Mouse (Mus musculus) thymus, postnatal 4 days (tissue): Measurements from ENCODE around the gene Klf9.

ENCODE experiments used
- DNase-seq: peaks from one replicate; pipeline ENCODE4 v3.0.0; 2021

The Klf9 gene

GRCm38 (mm10) chr19:23164651-23165240 is 23.7 kb downstream of the Klf9 start:
- no peak for DNase-seq

GRCm38 (mm10) chr19:23166550-23167284 is 25.7 kb downstream of the Klf9 start:
- no peak for DNase-seq

GRCm38 (mm10) chr19:23168899-23169658 is 28.1 kb downstream of the Klf9 start:
- no peak for DNase-seq

GRCm38 (mm10) chr19:23169659-23170050 is 28.6 kb downstream of the Klf9 start:
- no peak for DNase-seq

DNA sequence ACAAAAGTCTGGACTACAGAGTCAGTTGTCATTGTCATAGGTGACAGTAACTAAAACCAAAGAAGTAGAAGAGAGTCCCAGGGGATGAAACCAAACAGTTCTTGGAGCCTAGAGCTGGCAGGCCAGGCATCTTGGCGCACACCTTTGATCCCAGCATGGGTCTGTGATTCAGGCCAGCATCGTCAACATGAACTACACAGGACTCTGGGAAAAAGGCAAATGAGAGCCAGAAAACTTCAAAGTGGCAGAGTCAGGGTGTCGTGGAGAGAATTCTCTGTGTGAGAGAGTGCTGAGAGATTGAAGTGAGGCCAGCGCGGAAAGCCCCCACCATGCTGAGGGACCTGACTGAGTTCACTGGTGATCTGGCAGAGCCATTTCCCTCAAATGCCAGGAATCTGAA is 29.4 kb downstream of the Klf9 start:
- DNase-seq: no peak

- no peak for DNase-seq
Observed at GRCm38 (mm10) chr19:23171136-23171535, 30.1 kb downstream of the Klf9 start.

GRCm38 (mm10) chr19:23175090-23175489 is 34.1 kb downstream of the Klf9 start:
- DNase-seq: no peak

GRCm38 (mm10) chr19:23175511-23175910 is 34.5 kb downstream of the Klf9 start:
- no peak for DNase-seq

- no peak for DNase-seq
Observed at GRCm38 (mm10) chr19:23178533-23178932, 37.5 kb downstream of the Klf9 start.

DNA sequence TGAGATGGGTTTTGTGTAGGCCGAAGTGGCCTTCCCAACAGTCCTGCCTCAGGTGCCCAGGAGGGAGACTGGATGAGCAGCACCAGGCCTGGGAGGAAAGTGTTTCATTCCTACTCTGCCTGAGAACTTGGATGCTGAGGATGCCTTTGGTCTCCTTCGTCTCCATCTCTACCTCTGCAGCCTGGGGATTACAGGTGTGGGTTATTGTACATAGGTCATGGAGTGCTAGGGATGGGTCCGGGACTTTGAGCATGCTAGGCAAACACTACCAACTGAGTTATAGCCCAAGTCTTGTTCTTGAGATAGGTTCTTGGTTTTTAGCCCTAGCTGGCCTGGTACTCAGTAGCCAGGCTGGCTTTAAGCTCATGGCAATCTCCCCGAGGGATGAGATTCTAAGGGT is 42.5 kb downstream of the Klf9 start:
- DNase-seq: no peak

- no peak for DNase-seq
Observed at GRCm38 (mm10) chr19:23184068-23184467, 43.0 kb downstream of the Klf9 start.

DNA sequence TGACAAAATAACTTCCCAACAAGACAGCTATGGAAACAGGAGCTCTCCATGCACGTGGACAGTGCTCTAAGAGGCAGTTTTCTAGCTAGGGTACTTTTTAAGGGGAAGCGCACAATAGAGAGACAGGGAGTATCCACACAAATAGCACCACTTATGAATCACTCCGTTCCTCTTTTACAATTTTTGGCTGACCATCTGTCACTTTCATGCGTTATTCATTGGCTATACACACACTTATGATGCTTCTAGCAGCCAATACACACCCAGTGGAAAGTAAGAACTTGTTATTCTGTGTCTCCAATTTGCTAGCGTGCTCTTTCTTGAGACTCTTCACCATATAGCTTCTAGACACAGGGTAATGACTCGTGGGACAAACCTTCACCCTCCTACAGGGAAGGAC is 46.7 kb downstream of the Klf9 start:
- no peak for DNase-seq

GRCm38 (mm10) chr19:23188986-23189385 is 48.0 kb downstream of the Klf9 start:
- no peak for DNase-seq

DNA sequence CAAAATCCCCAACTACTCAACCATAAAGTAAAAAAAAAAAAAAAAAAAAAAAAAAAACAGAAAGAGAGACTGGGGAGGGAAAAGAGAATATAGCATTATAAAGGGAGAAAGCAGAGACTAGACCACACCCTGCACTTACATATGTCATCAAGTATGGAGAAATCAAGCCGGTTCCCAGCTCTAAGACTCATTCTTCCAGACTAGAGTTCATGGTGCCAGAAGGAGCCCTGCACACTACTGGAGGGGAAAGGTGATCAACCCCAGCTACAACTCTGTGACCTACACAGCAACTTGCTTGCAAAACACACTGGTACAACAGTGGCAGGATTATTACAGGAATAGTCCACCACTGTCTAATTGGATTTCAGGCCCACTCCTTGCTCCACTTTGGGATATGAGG is 48.7 kb downstream of the Klf9 start:
- DNase-seq: no peak

GRCm38 (mm10) chr19:23191486-23191885 is 50.5 kb downstream of the Klf9 start:
- no peak for DNase-seq

GRCm38 (mm10) chr19:23193076-23193475 is 52.0 kb downstream of the Klf9 start:
- DNase-seq: no peak

DNA sequence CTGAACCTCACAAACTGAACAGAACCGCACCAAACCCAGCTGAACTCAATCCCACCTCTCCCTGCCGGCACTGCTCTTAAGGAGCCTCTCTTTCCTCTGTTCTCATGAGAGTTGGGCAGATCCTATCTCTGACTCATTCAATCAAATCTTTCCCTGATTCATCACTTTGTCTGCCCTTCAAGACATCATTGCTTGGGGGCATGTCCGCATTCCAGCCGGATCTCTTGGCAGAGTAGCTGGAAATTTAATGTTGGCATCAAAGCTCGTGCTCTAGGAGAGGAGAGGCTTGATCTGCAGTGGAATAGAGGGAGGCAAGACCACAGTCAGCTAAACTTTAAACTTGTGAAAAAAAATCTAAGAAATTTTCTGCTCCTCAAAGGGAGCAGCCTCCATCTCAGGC is 61.1 kb downstream of the Klf9 start:
- DNase-seq: no peak

GRCm38 (mm10) chr19:23203505-23204053 is 62.6 kb downstream of the Klf9 start:
- DNase-seq: no peak

DNA sequence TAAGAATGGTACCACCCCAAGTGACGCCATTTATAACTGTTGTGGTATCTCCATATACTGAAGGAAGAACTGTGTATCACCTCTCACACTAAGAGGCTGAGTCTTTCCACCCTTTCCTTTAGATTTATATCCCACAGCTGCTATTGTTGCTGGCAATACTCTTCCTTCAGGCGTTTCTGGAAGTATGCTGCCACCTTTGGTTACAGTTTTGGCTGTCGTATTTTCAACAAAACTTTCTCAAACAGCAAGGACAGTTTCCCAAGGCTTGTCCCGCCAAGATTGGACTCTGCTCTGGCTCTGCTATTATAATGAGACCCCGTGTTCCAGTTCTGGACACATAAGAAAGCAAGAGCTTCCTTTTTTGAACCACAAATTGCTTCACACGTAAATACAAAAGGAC is 70.3 kb downstream of the Klf9 start:
- no peak for DNase-seq

DNA sequence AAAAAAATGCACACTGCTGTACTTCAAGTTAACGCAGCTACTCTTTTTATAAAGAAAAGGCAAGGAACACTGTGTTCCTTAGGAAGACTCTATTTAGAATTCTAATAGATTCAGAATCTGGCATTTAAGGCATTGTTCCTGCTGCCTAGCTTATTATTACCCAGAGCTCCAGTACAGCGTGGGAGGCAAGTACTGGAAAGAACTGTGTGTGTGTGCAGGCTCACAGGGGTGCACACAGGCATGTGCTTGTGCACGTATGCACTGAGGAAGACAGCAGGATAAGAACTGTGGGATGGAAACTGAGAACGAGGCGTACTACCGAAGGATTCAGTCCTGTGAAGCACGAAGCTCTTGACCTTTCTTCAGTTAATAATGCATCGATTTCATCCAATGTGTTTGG is 73.3 kb downstream of the Klf9 start:
- no peak for DNase-seq
